Mouse (Mus musculus): ENCODE data around the gene Tpr.

- TF ChIP-seq CTCF (IDR thresholded peaks at IDR 0.05; ENCODE audit: borderline replicate concordance, insufficient read depth, low read length), result no peak
- no peak for TF ChIP-seq POLR2A (IDR thresholded peaks at IDR 0.05; ENCODE audit: low read depth, low read length)
Observed at GRCm38 (mm10) chr1:150498177-150498576, 105.5 kb downstream of the Tpr start.

Data from embryonic fibroblast, embryonic 13.5 days (primary cell).